Mouse (Mus musculus): ENCODE measurements at regions not wholly inside any gene's neighbourhood (a gene's known extent, or its start where the extent isn't known, plus 50 kb on each side); places are given as distances from the start of the nearest gene placed in this dataset.

DNA sequence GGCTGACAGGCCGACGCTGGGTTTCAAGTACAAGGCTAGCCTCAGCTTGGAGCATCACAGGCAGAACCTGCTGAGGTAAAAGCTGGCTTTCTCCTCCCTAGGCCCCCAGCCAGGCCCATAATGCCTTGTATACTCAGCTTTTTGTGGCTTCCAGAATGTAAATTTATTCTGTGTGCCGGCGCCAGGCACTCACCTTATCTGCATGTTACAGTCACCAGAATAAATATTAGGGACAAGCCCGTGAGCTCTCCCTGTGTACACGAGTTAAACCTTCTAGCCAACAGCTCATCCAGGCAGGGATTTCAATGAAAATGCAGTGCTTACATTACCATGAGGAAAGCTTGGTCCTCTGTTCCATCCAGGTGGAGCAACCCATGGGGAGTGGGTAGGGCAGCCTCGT is 325.3 kb downstream of the Ptpru start:
- H3K4me1 ChIP-seq (ENCODE audit: control insufficient read depth, insufficient read depth, low read length), result no peaks in the 10 kb centered on the region; the same call in 1 of the 2 replicates
- WGBS, result 81% methylated on average over 7 of the region's 7 CpGs
- no peak overlapping the region for H3K4me3 ChIP-seq (ENCODE audit: insufficient read depth, low read depth, low read length)
- TF ChIP-seq CTCF (IDR thresholded peaks at IDR 0.05; ENCODE audit: insufficient read depth, low read depth, low read length) (no peak), POLR2A (IDR thresholded peaks at IDR 0.05; ENCODE audit: insufficient read depth, low read depth, low read length) (no peak)
- no peak overlapping the region for H3K27ac ChIP-seq (ENCODE audit: insufficient read depth, low read depth, low read length)

- 45% methylated on average over 10 of the region's 10 CpGs for WGBS
- Histone ChIP-seq H3K4me1 (ENCODE audit: control insufficient read depth, insufficient read depth, low read length) (peaks cover 18% of the 10 kb centered on the region), H3K4me3 (ENCODE audit: insufficient read depth, low read depth, low read length) (no peak overlapping the region), H3K27ac (ENCODE audit: insufficient read depth, low read depth, low read length) (no peak overlapping the region)
- TF ChIP-seq CTCF (IDR thresholded peaks at IDR 0.05; ENCODE audit: insufficient read depth, low read depth, low read length) (no peak), POLR2A (IDR thresholded peaks at IDR 0.05; ENCODE audit: insufficient read depth, low read depth, low read length) (no peak)
These were observed 317.3 kb downstream of the Ptpru start for GRCm38 (mm10) chr4:131520636-131521306.

- WGBS, result 36% methylated on average over 8 of the region's 8 CpGs
- Histone ChIP-seq H3K4me1 (ENCODE audit: control insufficient read depth, insufficient read depth, low read length) (peaks cover 18% of the 10 kb centered on the region), H3K4me3 (ENCODE audit: insufficient read depth, low read depth, low read length) (no peak overlapping the region), H3K27ac (ENCODE audit: insufficient read depth, low read depth, low read length) (no peak overlapping the region)
- TF ChIP-seq CTCF (IDR thresholded peaks at IDR 0.05; ENCODE audit: insufficient read depth, low read depth, low read length) (no peak), POLR2A (IDR thresholded peaks at IDR 0.05; ENCODE audit: insufficient read depth, low read depth, low read length) (no peak)
These were observed 316.8 kb downstream of the Ptpru start for GRCm38 (mm10) chr4:131521307-131521651.

DNA sequence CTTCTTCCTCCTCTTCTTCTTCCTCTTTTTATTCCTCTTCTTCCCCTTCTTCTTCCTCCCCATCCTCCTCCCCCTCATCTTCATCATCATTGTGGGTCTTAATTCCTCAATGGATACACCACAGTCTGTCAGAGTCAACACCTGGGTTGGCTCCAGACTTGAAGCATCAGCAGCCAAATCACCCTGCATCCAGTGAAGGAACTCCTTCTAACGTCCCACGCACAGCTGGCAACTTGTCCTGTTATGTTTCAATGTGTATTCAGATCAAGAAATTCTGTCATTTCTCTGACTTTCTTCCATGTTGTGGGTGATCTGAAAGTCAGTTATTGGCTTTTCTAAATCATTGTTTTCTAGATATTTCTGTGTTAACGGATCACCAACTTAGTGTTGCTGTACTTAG is 312.9 kb downstream of the Ptpru start:
- TF ChIP-seq CTCF (IDR thresholded peaks at IDR 0.05; ENCODE audit: insufficient read depth, low read depth, low read length) (no peak), POLR2A (IDR thresholded peaks at IDR 0.05; ENCODE audit: insufficient read depth, low read depth, low read length) (no peak)
- Histone ChIP-seq H3K4me3 (ENCODE audit: insufficient read depth, low read depth, low read length) (no peak overlapping the region), H3K27ac (ENCODE audit: insufficient read depth, low read depth, low read length) (no peak overlapping the region), H3K4me1 (ENCODE audit: control insufficient read depth, insufficient read depth, low read length) (peaks cover 17% of the 10 kb centered on the region)
- 83% methylated on average over 3 of the region's 3 CpGs for WGBS

DNA sequence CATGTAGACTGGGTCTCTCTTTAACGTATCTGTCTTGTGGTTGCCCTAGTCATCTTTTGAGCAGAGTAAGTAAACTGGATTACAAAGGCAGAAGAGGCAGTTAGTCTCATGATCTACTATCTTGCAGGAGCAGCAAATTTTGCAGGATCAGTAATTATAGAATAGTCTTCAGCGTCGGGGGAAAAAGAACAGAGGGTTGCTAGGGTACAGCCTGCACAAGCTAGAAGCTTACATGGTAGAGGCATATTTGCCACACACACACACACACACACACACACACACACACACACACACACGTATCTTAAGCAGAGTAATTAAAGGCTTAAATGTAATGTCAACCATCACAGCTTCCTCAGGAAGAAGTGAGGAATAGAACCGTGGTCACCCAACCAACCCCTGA is 307.6 kb downstream of the Ptpru start:
- H3K27ac ChIP-seq (ENCODE audit: insufficient read depth, low read depth, low read length), result no peak overlapping the region
- H3K4me3 ChIP-seq (ENCODE audit: insufficient read depth, low read depth, low read length), result no peak overlapping the region
- peaks cover 2% of the 10 kb centered on the region for H3K4me1 ChIP-seq (ENCODE audit: control insufficient read depth, insufficient read depth, low read length)
- no peak for TF ChIP-seq POLR2A (IDR thresholded peaks at IDR 0.05; ENCODE audit: insufficient read depth, low read depth, low read length)
- no peak for TF ChIP-seq CTCF (IDR thresholded peaks at IDR 0.05; ENCODE audit: insufficient read depth, low read depth, low read length)
- WGBS, result 41% methylated on average over 5 of the region's 5 CpGs

- Histone ChIP-seq H3K4me1 (ENCODE audit: control insufficient read depth, insufficient read depth, low read length) (peaks cover 2% of the 10 kb centered on the region), H3K4me3 (ENCODE audit: insufficient read depth, low read depth, low read length) (no peak overlapping the region), H3K27ac (ENCODE audit: insufficient read depth, low read depth, low read length) (no peak overlapping the region)
- WGBS, result 76% methylated on average over 8 of the region's 8 CpGs
- no peak for TF ChIP-seq POLR2A (IDR thresholded peaks at IDR 0.05; ENCODE audit: insufficient read depth, low read depth, low read length)
- no peak for TF ChIP-seq CTCF (IDR thresholded peaks at IDR 0.05; ENCODE audit: insufficient read depth, low read depth, low read length)
These were observed 307.1 kb downstream of the Ptpru start for GRCm38 (mm10) chr4:131531003-131531402.

DNA sequence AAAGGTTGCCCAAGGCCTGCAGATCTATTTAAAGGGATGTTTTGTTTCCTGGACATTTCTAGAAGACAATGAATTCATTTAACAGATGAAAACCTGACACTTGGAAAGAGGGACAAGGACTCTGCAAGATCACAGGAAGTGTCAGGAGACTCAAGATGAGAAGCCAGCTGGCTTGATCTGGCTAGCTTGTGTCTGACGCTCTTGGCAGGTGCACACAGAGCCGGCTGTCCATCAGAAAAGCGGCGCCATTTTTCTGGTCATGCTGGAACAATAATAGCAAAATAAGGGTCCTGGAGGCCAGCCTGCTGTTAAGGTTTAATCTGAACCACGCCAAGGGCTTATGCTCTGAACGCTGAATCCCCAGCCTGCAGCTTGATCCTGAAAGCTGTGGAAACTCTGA is 303.3 kb downstream of the Ptpru start:
- H3K4me1 ChIP-seq (ENCODE audit: control insufficient read depth, insufficient read depth, low read length), result peaks cover 2% of the 10 kb centered on the region
- H3K27ac ChIP-seq (ENCODE audit: insufficient read depth, low read depth, low read length), result no peak overlapping the region
- TF ChIP-seq CTCF (IDR thresholded peaks at IDR 0.05; ENCODE audit: insufficient read depth, low read depth, low read length) (no peak), POLR2A (IDR thresholded peaks at IDR 0.05; ENCODE audit: insufficient read depth, low read depth, low read length) (no peak)
- H3K4me3 ChIP-seq (ENCODE audit: insufficient read depth, low read depth, low read length), result no peak overlapping the region
- WGBS, result 72% methylated on average over 6 of the region's 6 CpGs

- no peak for TF ChIP-seq CTCF (IDR thresholded peaks at IDR 0.05; ENCODE audit: insufficient read depth, low read depth, low read length)
- Histone ChIP-seq H3K27ac (ENCODE audit: insufficient read depth, low read depth, low read length) (no peak overlapping the region), H3K4me1 (ENCODE audit: control insufficient read depth, insufficient read depth, low read length) (peaks cover 1% of the 10 kb centered on the region; the same call in 1 of the 2 replicates), H3K4me3 (ENCODE audit: insufficient read depth, low read depth, low read length) (no peak overlapping the region)
- 70% methylated on average over 4 of the region's 4 CpGs for whole genome bisulfite sequencing
These were observed 299.9 kb downstream of the Ptpru start for GRCm38 (mm10) chr4:131538237-131538636.

DNA sequence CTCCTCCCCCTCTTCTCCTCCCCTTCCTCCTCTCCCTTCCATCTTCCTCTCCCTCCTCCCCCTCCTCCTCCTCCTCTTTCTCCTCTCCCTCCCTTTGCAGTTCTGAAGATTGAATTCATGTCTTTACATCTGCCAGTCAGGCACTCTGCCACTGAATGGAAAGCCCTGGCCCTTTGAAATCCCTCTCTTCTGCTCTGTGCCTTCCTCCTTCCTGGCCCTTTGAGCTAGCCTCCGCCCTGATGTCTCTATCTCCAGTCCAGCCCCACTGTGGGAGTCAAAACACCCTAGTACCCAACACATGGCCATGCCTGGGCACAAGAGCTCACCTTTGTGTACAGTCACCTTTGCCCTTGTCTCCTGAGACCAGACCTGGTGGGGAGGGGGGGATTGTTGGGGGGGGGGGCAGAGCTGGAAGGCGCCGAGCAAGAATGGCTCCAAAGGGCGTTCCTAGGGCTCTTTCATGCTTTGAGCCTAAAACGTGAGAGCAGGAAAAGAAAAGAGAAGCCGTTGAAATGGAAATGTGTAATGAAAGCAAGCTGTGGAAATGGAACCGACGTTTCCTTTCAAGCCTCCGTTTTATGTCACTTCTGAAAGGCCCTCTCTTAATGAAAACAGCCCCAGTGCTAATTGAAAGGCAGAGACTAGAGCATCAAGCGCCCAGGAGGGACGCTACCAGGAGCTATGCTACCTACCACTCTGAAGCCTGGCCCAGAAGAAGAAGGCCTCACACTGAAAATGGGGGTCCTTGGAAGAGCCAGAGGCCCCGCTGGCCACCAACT is 291.5 kb downstream of the Ptpru start:
- H3K4me3 ChIP-seq (ENCODE audit: insufficient read depth, low read depth, low read length), result no peak overlapping the region
- 61% methylated on average over 12 of the region's 12 CpGs for WGBS
- H3K4me1 ChIP-seq (ENCODE audit: control insufficient read depth, insufficient read depth, low read length), result peaks cover 8% of the 10 kb centered on the region
- TF ChIP-seq POLR2A (IDR thresholded peaks at IDR 0.05; ENCODE audit: insufficient read depth, low read depth, low read length), result no peak
- TF ChIP-seq CTCF (IDR thresholded peaks at IDR 0.05; ENCODE audit: insufficient read depth, low read depth, low read length), result no peak
- H3K27ac ChIP-seq (ENCODE audit: insufficient read depth, low read depth, low read length), result no peak overlapping the region
